Mouse (Mus musculus): ENCODE measurements at regions not wholly inside any gene's neighbourhood (a gene's known extent, or its start where the extent isn't known, plus 50 kb on each side); places are given as distances from the start of the nearest gene placed in this dataset.

DNA sequence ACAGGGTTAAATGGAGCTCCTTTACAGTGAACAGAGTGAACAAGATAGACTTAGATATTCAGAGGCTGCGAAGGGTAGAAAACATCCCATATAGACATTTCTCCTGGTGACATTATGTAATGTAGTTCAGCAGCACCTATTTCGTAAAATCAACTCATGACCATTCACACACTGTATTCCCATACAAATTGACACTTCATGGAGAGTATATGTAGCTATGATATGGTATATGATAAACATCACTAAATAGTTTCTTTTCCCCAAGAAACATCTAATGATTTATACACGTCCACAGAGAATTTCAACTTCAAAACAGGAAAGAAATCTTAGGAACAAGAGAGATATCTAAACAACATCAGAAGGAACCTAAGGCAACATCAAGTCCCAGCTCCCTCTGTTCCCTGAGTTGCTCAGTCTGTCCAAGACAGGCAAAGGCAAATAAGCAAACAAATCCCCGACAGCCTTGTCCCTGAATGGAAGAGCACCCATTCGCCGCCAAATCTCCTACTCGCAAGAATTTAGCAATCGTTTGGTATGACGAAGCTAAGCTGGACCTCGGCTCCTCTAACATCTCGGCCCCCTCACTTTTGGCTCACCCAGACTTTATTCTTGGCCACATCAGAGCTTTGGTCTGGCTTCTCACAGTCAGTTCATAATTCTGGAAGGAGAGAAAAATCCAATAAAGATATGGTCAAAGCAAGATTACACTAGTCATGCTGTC lies 148.0 kb downstream of the Cox18 start:
- ATAC-seq (ENCODE audit: insufficient number of reproducible peaks, low FRiP score, low TSS enrichment, low read depth), result no peak

DNA sequence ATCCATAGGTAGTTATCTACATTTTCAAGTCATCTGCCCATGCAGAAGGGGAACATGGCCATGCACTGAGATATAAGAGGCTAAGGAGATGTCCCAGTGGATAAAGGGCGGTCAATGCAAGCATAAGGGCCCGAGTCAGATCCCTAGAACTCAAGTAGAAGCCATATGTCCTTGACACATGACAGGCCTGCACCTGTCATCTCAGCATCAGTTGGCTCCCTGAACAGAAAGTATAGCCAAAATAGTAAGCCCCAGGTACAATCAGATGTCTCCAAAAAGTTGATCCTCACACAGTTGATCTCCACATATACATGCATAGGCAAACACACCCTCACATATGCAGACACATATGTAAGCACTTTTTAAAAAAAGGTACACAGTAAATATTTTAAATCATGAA lies 152.0 kb downstream of the Cox18 start:
- no peak for ATAC-seq (ENCODE audit: insufficient number of reproducible peaks, low FRiP score, low TSS enrichment, low read depth)
- Histone ChIP-seq H3K4me1 (no peaks in the 10 kb centered on the region), H3K4me2 (no peak overlapping the region), H3K36me3 (no peaks in the 10 kb centered on the region), H3K4me3 (no peak overlapping the region), H3K27me3 (no peaks in the 10 kb centered on the region), H3K9me3 (no peaks in the 10 kb centered on the region), H3K27ac (no peak overlapping the region), H3K9ac (no peak overlapping the region)
- WGBS, result 92% methylated on average over 2 of the region's 2 CpGs

More for the DNA sequence above, 148.0 kb downstream of the Cox18 start:
- Histone ChIP-seq H3K27ac (no peak overlapping the region), H3K36me3 (no peaks in the 10 kb centered on the region), H3K9me3 (no peaks in the 10 kb centered on the region), H3K27me3 (no peaks in the 10 kb centered on the region), H3K4me3 (no peak overlapping the region), H3K4me1 (no peaks in the 10 kb centered on the region), H3K4me2 (no peak overlapping the region), H3K9ac (no peak overlapping the region)
- 87% methylated on average over 11 of the region's 11 CpGs for WGBS

DNA sequence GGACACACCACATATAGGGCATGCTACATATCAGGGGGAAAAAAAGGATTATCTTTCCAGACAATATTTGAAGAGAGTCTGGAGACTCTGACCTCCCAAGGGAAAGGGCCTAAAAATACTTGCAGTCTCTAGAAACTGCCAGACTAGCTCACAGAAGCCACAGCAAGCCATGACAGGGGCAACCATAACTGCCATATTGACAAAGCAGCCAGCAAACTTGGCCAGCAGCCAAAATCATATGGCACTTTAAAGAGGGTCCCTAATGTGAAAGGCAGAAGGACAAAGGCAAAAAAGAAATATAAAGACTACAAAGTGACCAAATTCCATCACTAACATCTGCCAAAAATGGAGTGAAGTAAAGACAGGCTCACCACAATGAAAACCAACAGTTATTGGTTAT lies 155.2 kb downstream of the Cox18 start:
- ATAC-seq (ENCODE audit: insufficient number of reproducible peaks, low FRiP score, low TSS enrichment, low read depth), result no peak
- H3K36me3 ChIP-seq, result no peaks in the 10 kb centered on the region
- H3K4me2 ChIP-seq, result no peak overlapping the region
- no peak overlapping the region for H3K9ac ChIP-seq
- H3K4me3 ChIP-seq, result no peak overlapping the region
- no peak overlapping the region for H3K27ac ChIP-seq
- no peaks in the 10 kb centered on the region for H3K27me3 ChIP-seq
- H3K4me1 ChIP-seq, result peaks cover 4% of the 10 kb centered on the region; the same call in 1 of the 2 replicates
- H3K9me3 ChIP-seq, result no peaks in the 10 kb centered on the region

DNA sequence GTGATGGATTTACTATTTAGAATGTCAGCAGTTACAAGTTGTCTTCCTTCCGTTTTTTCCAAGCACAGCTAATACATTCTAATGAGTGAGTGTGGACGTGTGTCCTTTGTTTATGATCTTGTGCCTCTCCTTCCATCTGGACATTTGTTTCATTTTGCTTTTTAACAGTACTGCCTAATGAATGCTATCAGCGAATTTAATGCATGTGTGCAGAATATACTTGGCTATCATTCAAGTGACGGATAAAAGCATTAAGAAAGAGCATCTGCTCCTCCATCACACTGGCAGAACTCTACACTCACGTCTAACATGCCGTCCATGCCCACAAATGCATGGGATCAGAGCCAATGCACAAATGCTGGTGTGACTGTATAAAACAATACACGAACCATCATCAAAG lies 156.0 kb downstream of the Cox18 start:
- 44% methylated on average over 7 of the region's 7 CpGs for WGBS
- no peak overlapping the region for H3K4me3 ChIP-seq
- H3K36me3 ChIP-seq, result no peaks in the 10 kb centered on the region
- ATAC-seq (ENCODE audit: insufficient number of reproducible peaks, low FRiP score, low TSS enrichment, low read depth), result no peak
- no peak overlapping the region for H3K4me2 ChIP-seq
- no peak overlapping the region for H3K27ac ChIP-seq
- H3K9ac ChIP-seq, result no peak overlapping the region
- H3K27me3 ChIP-seq, result no peaks in the 10 kb centered on the region
- no peaks in the 10 kb centered on the region for H3K9me3 ChIP-seq
- H3K4me1 ChIP-seq, result peaks cover 4% of the 10 kb centered on the region; the same call in 1 of the 2 replicates

DNA sequence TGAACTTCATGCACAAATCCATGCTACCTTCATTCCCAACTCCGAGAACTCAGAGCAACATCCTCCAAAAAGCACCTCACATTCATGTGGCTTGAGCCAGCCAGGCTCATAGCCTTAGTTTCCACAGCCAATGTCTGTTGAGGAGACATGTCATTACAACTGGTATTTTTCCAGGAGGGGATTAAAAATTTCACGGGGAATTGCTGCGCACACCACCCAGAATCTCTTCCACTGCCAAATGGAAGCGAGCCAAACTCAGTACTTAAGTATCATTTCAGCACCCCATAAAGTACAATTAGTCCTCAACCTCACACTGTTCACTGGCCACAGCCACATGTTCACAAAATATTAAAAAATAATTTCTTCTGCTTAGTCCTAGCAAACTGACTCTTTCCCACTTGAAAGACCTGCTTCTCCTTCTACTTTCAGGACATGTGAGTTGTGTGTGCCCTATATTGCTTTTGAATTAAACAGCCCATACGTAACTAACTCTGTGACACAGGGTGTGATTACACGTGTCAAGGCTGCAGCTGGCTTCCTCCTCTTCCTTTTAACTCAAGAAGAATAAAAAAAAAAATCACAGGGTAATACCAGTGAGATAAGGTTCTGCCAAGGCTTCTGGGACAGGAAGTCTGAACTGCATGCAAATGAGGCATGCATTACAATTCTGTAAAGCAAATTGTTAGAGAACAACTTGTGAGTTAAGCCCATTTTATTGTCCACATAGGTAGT lies 157.8 kb downstream of the Cox18 start:
- no peaks in the 10 kb centered on the region for H3K9me3 ChIP-seq
- H3K4me1 ChIP-seq, result peaks cover 4% of the 10 kb centered on the region; the same call in 1 of the 2 replicates
- ATAC-seq (ENCODE audit: insufficient number of reproducible peaks, low FRiP score, low TSS enrichment, low read depth), result no peak
- no peak overlapping the region for H3K9ac ChIP-seq
- no peaks in the 10 kb centered on the region for H3K36me3 ChIP-seq
- 27% methylated on average over 6 of the region's 6 CpGs for whole genome bisulfite sequencing
- no peak overlapping the region for H3K4me3 ChIP-seq
- H3K4me2 ChIP-seq, result no peak overlapping the region
- H3K27ac ChIP-seq, result no peak overlapping the region
- no peaks in the 10 kb centered on the region for H3K27me3 ChIP-seq

- Histone ChIP-seq H3K9ac (no peak overlapping the region), H3K27ac (no peak overlapping the region), H3K36me3 (no peaks in the 10 kb centered on the region), H3K4me1 (no peaks in the 10 kb centered on the region), H3K4me2 (no peak overlapping the region), H3K4me3 (no peak overlapping the region), H3K9me3 (no peaks in the 10 kb centered on the region), H3K27me3 (no peaks in the 10 kb centered on the region)
- ATAC-seq (ENCODE audit: insufficient number of reproducible peaks, low FRiP score, low TSS enrichment, low read depth), result no peak
- whole genome bisulfite sequencing, result 77% methylated on average over 2 of the region's 2 CpGs
Measured at GRCm38 (mm10) chr5:90055686-90056085, 168.1 kb downstream of the Cox18 start.

DNA sequence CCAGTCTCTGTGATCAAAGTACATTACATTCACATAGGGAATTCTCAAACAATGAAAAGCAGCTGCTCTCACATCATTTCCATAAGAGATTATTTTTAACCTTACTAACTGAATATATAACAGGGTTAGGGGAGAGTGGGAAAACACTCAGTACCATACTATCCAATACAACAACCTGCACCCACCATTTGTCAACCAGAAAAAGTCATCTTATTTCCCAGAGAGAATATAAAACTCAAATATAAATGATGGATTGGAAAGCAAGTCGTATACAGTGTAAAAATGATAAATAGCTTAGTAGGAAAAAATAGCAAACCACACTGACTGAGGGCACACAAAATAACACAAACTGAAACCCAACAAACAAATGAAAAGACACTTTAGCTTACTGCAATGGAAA lies 169.4 kb upstream of the Adamts3 start:
- no peak for ATAC-seq (ENCODE audit: insufficient number of reproducible peaks, low FRiP score, low TSS enrichment, low read depth)
- Histone ChIP-seq H3K36me3 (no peaks in the 10 kb centered on the region), H3K4me3 (no peak overlapping the region), H3K9me3 (no peaks in the 10 kb centered on the region), H3K4me2 (no peak overlapping the region), H3K4me1 (no peaks in the 10 kb centered on the region), H3K27ac (no peak overlapping the region), H3K27me3 (no peaks in the 10 kb centered on the region), H3K9ac (no peak overlapping the region)
- 77% methylated on average over 1 of the region's 1 CpGs for WGBS

- Histone ChIP-seq H3K4me1 (no peaks in the 10 kb centered on the region), H3K36me3 (no peaks in the 10 kb centered on the region), H3K27ac (no peak overlapping the region), H3K4me3 (no peak overlapping the region), H3K9me3 (no peaks in the 10 kb centered on the region), H3K27me3 (no peaks in the 10 kb centered on the region), H3K9ac (no peak overlapping the region), H3K4me2 (no peak overlapping the region)
- 81% methylated on average over 3 of the region's 3 CpGs for WGBS
- ATAC-seq (ENCODE audit: insufficient number of reproducible peaks, low FRiP score, low TSS enrichment, low read depth), result no peak
Measured at GRCm38 (mm10) chr5:90049856-90050255, 166.7 kb upstream of the Adamts3 start.

- Histone ChIP-seq H3K4me3 (no peak overlapping the region), H3K27ac (no peak overlapping the region), H3K27me3 (no peaks in the 10 kb centered on the region), H3K4me1 (no peaks in the 10 kb centered on the region), H3K9ac (no peak overlapping the region), H3K36me3 (no peaks in the 10 kb centered on the region), H3K4me2 (no peak overlapping the region), H3K9me3 (no peaks in the 10 kb centered on the region)
- WGBS, result 75% methylated on average over 4 of the region's 4 CpGs
- ATAC-seq (ENCODE audit: insufficient number of reproducible peaks, low FRiP score, low TSS enrichment, low read depth), result no peak
Measured at GRCm38 (mm10) chr5:90042781-90043180, 159.6 kb upstream of the Adamts3 start.

DNA sequence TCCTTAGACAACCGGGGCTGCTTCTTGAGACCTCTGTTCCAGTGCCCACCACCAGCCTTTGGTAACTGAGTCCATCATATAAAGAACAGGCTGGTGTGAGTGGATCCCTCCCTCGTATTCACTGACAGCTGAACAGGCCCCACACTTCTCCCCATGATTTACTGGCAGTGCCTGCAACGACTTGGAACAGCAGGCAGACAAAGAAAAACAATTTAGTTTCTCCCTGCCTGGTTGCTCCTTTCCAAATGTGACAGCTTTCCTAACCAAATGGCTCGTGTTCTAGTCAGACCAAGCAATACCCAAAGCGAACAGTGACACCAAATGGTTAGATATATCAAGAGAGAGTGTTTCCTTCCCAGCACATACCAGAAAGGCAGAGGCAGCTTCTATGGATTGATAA lies 150.0 kb upstream of the Adamts3 start:
- no peak overlapping the region for H3K4me2 ChIP-seq
- H3K4me1 ChIP-seq, result no peaks in the 10 kb centered on the region
- WGBS, result 30% methylated on average over 5 of the region's 5 CpGs
- no peak overlapping the region for H3K4me3 ChIP-seq
- no peaks in the 10 kb centered on the region for H3K27me3 ChIP-seq
- no peaks in the 10 kb centered on the region for H3K9me3 ChIP-seq
- H3K36me3 ChIP-seq, result no peaks in the 10 kb centered on the region
- H3K9ac ChIP-seq, result no peak overlapping the region
- ATAC-seq (ENCODE audit: insufficient number of reproducible peaks, low FRiP score, low TSS enrichment, low read depth), result no peak
- no peak overlapping the region for H3K27ac ChIP-seq

DNA sequence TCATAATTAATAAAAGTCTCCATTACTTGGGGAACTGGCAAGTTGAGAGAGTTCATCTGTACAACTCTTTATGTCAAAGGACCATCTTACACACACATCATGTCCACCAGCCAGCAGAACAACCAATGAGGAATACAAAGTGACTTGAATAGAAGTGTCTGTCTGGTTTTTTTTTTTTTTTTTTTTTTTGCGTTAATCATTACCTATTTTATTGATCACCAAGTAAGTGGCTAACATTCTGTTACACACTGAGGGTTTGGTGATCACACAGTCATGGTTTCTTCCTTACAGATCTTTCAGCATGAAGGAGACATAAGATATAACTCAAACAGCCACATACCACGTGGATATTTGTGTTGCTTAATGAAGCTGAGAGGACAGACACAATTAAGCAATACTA lies 147.6 kb upstream of the Adamts3 start:
- H3K9me3 ChIP-seq, result no peaks in the 10 kb centered on the region
- WGBS, result 78% methylated on average over 2 of the region's 2 CpGs
- no peak overlapping the region for H3K9ac ChIP-seq
- no peak overlapping the region for H3K4me3 ChIP-seq
- H3K4me2 ChIP-seq, result no peak overlapping the region
- H3K4me1 ChIP-seq, result no peaks in the 10 kb centered on the region
- ATAC-seq (ENCODE audit: insufficient number of reproducible peaks, low FRiP score, low TSS enrichment, low read depth), result no peak
- no peaks in the 10 kb centered on the region for H3K27me3 ChIP-seq
- no peaks in the 10 kb centered on the region for H3K36me3 ChIP-seq
- no peak overlapping the region for H3K27ac ChIP-seq

DNA sequence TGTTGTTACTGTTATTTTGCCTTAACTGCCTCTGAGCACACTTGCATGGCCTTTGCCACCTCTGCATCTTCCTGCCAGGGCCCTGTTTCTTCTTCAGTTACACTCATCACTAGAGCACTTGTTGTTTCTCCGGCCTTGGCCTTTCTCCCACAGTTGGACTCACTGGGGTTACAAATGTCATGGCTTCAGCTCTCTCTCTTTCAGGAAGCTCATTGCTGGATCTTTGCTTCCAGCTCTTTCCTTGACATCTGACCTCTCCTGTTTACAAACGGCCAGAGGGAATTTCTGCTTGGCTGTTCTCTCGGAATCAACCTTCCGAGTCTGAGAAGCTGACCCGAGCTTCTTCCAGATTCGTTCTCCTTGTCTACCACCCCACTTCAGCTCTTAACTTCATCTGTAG lies 146.6 kb upstream of the Adamts3 start:
- ATAC-seq (ENCODE audit: insufficient number of reproducible peaks, low FRiP score, low TSS enrichment, low read depth), result no peak
- Histone ChIP-seq H3K36me3 (no peaks in the 10 kb centered on the region), H3K4me3 (no peak overlapping the region), H3K9me3 (no peaks in the 10 kb centered on the region), H3K4me2 (no peak overlapping the region), H3K4me1 (no peaks in the 10 kb centered on the region), H3K9ac (no peak overlapping the region), H3K27ac (no peak overlapping the region), H3K27me3 (no peaks in the 10 kb centered on the region)
- 55% methylated on average over 6 of the region's 6 CpGs for WGBS

Data from limb, embryonic 15.5 days (tissue).